Mouse (Mus musculus): ENCODE data around the gene Speer4c.
"Not testable (repeated sequence)": the region's sequence is repeated elsewhere in the genome, so short reads cannot be mapped to it uniquely, and the experiment has no call there.

GRCm38 (mm10) chr5:15689659-15690213 is 24.3 kb downstream of the Speer4c start:
- TF ChIP-seq CTCF (IDR thresholded peaks at IDR 0.05; ENCODE audit: low read depth, low read length); POLR2A (IDR thresholded peaks at IDR 0.05; ENCODE audit: insufficient read depth, low read length); EP300 (IDR thresholded peaks at IDR 0.05; ENCODE audit: insufficient read depth, low read depth, low read length): not testable (repeated sequence)
